Mouse (Mus musculus) adrenal gland, adult (tissue): ENCODE measurements at regions not wholly inside any gene's neighbourhood (a gene's known extent, or its start where the extent isn't known, plus 50 kb on each side); places are given as distances from the start of the nearest gene placed in this dataset.
"Not testable (repeated sequence)": the region's sequence is repeated elsewhere in the genome, so short reads cannot be mapped to it uniquely, and the experiment has no call there.

ENCODE experiments used
- DNase-seq, 2 experiments: peaks; one replicate each; pipeline ENCODE4 v3.0.0; 2022 to 2023; ENCODE audit warnings: low spot score in 1 of 2; ENCODE audit not compliant: inconsistent age in 2 of 2

DNA sequence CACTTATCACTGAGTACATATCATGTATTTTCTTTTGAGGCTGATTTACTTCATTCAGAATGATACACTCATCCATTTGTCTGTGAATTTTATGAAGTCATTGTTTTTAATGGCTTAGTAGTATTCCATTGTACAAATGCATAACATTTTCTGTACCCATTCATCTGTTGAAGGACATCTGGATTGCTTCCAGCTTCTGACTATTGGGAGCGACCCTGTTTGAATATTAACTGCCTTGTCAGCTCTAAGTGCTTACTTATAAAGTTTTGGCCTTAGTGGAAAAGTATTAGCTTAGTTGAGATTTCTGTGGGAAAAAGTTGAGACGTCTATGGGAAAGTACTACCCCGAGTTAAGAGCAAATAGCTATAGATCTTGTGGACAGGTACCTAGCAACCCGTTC, 120.4 kb downstream of the Hnmt start:
- peak in 1 of 2 experiments; percentile 2 for DNase-seq

DNA sequence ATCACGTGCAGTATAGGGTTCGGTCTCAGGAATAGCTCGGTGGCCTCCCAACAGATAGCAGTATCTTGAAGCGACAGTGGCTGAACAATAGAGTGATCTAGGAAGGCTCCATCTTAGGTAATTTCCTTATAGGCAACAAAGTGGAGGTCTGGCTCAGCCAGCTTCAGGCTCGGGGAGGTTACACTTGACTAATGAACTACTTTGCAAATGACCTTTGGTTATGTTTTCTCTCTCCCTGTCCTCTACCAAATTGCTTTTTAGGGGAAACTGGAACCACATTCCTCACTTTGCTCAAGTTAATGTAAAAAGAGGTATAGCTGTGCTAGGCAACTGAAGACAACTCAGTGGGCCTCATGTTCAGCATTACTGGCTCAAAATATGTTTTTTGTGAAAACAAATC, 122.3 kb downstream of the Hnmt start:
- no peak for DNase-seq

DNA sequence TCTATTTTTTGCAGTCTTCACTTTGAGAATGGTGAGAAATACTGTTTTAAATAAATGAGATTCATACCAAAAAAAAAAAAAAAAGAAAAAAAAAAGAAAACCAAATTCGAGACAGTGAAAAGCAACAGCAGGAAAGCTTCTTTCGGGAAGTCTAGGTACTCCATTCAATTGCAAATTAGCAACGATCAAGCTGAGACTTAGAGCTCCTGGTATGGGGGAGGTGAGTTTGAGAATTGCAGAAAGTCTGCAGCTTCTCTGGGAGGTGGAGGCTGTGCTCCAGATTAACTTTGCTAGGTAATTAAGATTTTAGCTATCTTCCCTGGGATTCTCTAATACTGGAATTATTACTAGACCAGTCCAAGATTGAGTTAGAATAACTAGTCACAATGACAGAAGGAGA, 140.4 kb downstream of the Hnmt start:
- DNase-seq: not testable (repeated sequence)

DNA sequence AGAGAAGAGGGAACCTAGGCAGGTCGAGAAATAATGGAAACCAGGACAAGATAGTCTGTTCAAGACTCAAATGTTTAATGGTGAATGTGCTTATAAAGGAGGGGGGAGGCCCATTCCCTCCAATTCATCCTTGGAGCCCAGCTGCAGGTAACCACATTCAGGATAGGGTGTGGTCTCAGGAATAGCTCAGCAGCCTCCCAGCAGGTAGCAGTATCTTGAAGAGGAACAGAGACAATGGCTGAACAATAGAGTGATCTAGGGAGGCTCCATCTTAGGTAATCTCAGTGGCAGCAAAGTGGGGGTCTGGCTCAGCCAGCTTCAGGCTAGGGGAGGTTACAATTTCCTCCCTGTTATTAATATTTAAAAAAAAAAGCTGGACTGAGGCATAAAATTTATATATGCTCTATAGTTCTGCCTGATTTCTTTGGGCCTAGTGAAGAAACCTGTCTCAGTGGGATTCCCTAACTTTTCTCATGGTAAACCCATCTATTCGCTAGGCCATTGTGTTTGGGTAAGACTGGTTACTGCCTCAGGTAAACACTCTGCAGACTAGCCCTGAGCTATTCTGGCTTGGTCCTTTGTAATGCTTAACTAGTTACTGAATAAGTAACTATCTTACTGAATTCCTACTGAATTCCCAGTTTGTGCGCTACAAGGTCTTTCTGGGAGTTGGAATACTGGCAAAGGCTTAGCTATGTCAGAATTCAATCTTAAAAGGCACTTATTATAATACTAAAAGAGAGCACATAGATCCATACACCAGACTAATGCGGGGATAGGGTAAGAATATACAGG, 142.1 kb downstream of the Hnmt start:
- DNase-seq: not testable (repeated sequence)

DNA sequence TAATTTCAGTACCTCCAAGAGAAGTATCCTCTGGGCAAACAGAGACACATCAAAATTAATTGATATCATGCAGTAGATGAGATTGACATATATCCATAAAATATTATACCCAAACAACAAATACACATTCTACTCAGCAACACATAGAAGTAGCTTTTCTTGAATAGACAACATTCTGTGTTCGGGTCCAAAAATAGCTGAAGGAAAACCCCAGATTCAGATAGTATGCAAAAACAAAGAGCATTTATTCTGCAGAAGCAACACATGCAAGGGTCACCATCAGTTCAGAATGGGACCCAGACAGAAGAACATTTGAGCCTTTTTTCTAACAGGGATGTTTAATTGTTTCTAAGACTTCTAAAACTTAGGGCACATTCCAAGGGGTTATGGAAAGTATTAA, 150.1 kb downstream of the Hnmt start:
- DNase-seq: no peak

DNA sequence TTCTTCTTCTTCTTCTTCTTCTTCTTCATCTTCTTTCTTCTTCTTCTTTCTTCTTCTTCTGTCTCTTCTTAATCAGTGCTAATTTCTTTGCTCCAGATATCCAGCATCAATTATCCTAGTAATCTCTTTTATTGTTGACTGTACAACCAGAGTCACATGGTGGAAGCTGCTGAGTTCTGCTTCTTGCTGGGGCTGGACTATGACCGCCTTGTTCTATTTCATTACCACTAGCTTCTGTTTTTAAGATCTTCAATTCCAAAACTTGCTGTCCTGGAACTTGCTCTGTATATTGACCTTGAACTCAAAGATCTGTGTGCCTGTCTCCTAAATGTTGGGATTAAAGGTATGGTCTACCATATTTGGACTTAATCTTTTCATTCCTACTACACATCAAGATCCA, 152.2 kb downstream of the Hnmt start:
- DNase-seq: no peak

DNA sequence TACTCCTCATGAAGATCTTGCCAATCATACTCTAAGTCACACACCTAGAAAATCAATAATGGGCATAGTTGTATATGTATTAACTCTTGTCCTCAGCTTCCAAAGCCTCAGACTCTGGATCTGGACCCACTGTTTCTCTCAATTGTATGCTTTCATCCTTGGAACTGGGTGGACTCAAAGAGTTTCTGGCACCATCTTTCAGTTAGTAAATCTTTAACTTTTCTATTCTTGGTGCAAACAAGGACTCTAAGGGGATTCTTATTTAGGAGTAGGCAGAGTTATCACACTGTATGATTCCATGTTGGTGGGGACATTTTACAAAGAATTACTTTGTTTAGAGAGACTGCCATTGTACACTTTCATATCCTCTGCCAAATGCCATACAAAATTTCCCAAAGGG, 156.0 kb downstream of the Hnmt start:
- no peak for DNase-seq

DNA sequence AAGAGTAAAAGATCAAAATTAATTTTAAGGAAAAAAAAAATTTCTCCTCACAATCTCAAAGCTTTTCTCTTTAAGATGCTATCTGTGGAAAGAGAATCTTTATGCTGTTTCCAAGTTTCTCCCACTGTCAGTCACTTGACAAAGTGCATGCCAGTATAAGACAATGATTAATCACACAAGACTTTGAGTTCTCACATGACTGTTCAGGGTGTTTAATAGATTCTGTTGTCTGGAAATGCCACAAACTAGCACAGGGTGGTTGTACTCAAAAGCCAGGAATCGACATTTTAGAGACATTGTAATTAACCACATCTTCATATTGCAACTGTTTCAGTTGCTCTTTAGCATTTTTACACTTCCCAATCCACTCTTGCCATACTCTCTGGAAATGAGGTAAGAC, 181.8 kb downstream of the Hnmt start:
- DNase-seq: no peak

DNA sequence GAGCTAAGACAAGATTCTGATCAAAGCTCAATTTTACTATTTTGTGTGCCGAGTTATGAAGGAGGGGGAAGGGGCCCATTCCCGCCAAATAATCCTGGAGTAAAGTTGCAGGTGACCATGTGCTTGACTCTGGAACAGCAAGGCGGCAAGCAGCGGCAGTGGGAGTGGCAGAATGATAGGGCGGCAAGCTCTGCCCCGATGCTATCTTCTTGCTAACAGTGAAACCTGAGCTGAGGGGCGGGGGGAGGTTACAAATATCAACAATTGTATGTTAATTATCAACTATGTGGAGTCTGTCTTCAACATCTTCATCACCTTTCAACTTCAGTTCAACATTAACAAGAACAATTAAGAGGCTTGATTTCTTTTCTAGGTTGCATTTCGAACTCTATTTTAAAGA, 182.9 kb downstream of the Hnmt start:
- no peak for DNase-seq

DNA sequence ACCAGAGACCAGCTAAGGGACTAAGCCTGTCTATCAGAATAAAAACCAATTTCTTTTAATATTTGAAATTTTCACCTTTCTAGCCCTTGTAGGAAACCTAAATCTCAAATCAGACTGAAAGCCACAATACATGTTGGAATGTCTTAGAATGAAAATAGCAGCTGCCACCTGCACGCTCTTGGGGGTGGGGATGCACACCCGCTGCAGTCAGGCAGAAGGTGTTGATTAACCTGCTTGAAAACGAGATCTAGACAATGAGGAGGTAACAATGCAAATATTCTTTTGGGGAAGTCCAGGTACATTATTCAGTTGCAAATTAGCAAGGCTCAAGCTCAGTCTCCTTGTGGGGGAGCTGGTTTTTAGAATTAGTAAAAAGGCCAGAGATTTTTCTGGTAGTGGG, 186.9 kb downstream of the Hnmt start:
- not testable (repeated sequence) for DNase-seq
